Mouse (Mus musculus): Measurements from ENCODE around the gene Zfp72. TPM values are rescaled to one million over a fixed set of nuclear protein-coding genes. Genes with fewer than 3 reads are reported as not detected.
A peak's percentile ranks its signal among the peaks of the same experiment; 100 is the strongest.

The Zfp72 gene
- polyA plus RNA-seq, 1 experiment = 0.72 TPM

GRCm38 (mm10) chr13:74363176-74363858 lies 27.3 kb downstream of the Zfp72 start:
- TF ChIP-seq CTCF (IDR thresholded peaks at IDR 0.05; ENCODE audit: control insufficient read depth, insufficient read depth, low read length) = no peak
- no peak for TF ChIP-seq POLR2A (IDR thresholded peaks at IDR 0.05; ENCODE audit: borderline replicate concordance, control insufficient read depth, low read depth, low read length)
- no peak overlapping the region for H3K27ac ChIP-seq (ENCODE audit: control insufficient read depth, insufficient read depth, low read depth, low read length, poor library complexity)
- no peaks in the 10 kb centered on the region; the same call in 1 of the 2 replicates for H3K4me1 ChIP-seq (ENCODE audit: control insufficient read depth, insufficient read depth, low read length)
- no peak overlapping the region for H3K4me3 ChIP-seq (replicated peaks; ENCODE audit: control insufficient read depth, low read depth, low read length)
- 75% methylated on average over 13 of the region's 13 CpGs for WGBS

- Histone ChIP-seq H3K4me3 (replicated peaks; ENCODE audit: control insufficient read depth, low read depth, low read length) (no peak overlapping the region), H3K27ac (ENCODE audit: control insufficient read depth, insufficient read depth, low read depth, low read length, poor library complexity) (no peak overlapping the region), H3K4me1 (ENCODE audit: control insufficient read depth, insufficient read depth, low read length) (no peaks in the 10 kb centered on the region; the same call in 1 of the 2 replicates)
- whole genome bisulfite sequencing = 22% methylated on average over 2 of the region's 2 CpGs
- TF ChIP-seq CTCF (IDR thresholded peaks at IDR 0.05; ENCODE audit: control insufficient read depth, insufficient read depth, low read length) (no peak), POLR2A (IDR thresholded peaks at IDR 0.05; ENCODE audit: borderline replicate concordance, control insufficient read depth, low read depth, low read length) (no peak)
Measured at GRCm38 (mm10) chr13:74362218-74362617, 28.4 kb downstream of the Zfp72 start.

- WGBS = 93% methylated on average over 13 of the region's 13 CpGs
Measured at GRCm38 (mm10) chr13:74356491-74356890, 34.1 kb downstream of the Zfp72 start.

GRCm38 (mm10) chr13:74350435-74350906 lies 40.2 kb downstream of the Zfp72 start:
- Histone ChIP-seq H3K4me3 (replicated peaks; ENCODE audit: control insufficient read depth, low read depth, low read length) (peak overlapping the region; percentile 95), H3K27ac (ENCODE audit: control insufficient read depth, insufficient read depth, low read depth, low read length, poor library complexity) (peak overlapping the region; percentile 93; the same call in 1 of the 2 replicates), H3K4me1 (ENCODE audit: control insufficient read depth, insufficient read depth, low read length) (no peaks in the 10 kb centered on the region)
- TF ChIP-seq POLR2A (IDR thresholded peaks at IDR 0.05; ENCODE audit: borderline replicate concordance, control insufficient read depth, low read depth, low read length) (no peak), CTCF (IDR thresholded peaks at IDR 0.05; ENCODE audit: control insufficient read depth, insufficient read depth, low read length) (no peak)
- 2% methylated on average over 15 of the region's 15 CpGs for WGBS

More at GRCm38 (mm10) chr13:74356491-74356890, 34.1 kb downstream of the Zfp72 start:
- Histone ChIP-seq H3K4me1 (ENCODE audit: control insufficient read depth, insufficient read depth, low read length) (no peaks in the 10 kb centered on the region), H3K27ac (ENCODE audit: control insufficient read depth, insufficient read depth, low read depth, low read length, poor library complexity) (no peak overlapping the region), H3K4me3 (replicated peaks; ENCODE audit: control insufficient read depth, low read depth, low read length) (no peak overlapping the region)
- no peak for TF ChIP-seq POLR2A (IDR thresholded peaks at IDR 0.05; ENCODE audit: borderline replicate concordance, control insufficient read depth, low read depth, low read length)
- TF ChIP-seq CTCF (IDR thresholded peaks at IDR 0.05; ENCODE audit: control insufficient read depth, insufficient read depth, low read length) = no peak

DNA sequence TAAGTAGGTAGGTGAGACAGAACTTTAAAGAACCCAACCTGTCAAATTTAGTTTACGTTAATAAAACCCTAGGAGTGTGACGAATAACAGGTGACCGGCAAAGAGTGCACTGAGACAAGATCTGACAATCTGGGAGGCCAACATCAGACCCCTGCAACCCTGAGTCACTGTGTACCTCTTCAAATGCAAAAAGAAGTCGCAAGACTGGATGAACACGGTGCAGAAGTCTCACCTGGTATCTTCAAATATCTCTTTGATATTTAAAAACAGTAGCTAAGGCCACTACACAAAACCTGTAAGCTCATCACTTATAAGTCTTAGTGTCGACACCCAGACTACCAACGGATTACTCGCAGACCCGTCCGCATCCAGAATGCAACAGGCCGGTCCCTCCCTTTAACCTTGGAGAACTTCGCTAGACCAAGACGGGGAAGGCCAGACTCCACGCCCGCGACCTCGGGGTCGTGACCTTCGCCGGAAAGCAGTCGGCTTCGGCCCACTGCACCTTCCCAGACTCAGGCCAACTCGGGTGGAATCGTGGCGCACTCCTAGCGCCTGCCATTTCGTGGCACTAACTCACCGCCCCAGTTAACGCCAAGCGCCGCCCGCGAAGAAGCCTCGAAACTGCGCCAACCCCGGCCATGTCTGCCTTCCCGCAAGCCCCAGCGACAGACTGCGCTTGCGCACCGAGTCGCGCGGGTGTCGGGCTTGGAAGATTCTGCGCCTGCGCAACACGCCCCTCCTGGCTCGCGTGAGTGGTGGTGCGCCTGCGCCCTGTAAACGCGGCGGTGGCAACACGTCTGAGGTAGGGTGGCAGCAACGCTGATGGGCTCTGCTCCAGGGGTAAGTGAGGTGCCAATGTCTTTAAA lies 40.8 kb downstream of the Zfp72 start, which contains the start of the genes Sdha and Ccdc127:
Gene Sdha, minus strand, starts transcription at position 715 of the 869 bp plus-strand sequence.
Gene Ccdc127, plus strand, starts transcription at position 744 of the 869 bp plus-strand sequence.
- TF ChIP-seq POLR2A (IDR thresholded peaks at IDR 0.05; ENCODE audit: borderline replicate concordance, control insufficient read depth, low read depth, low read length) = peak; percentile 93
- TF ChIP-seq CTCF (IDR thresholded peaks at IDR 0.05; ENCODE audit: control insufficient read depth, insufficient read depth, low read length) = no peak
- peak within 1 kb of the TSS; percentile 95 for H3K4me3 ChIP-seq (replicated peaks; ENCODE audit: control insufficient read depth, low read depth, low read length)
- under 1% methylated on average over 57 of the region's 57 CpGs for WGBS
- no peaks in the 10 kb centered on the region for H3K4me1 ChIP-seq (ENCODE audit: control insufficient read depth, insufficient read depth, low read length)
- H3K27ac ChIP-seq (ENCODE audit: control insufficient read depth, insufficient read depth, low read depth, low read length, poor library complexity) = peak within 1 kb of the TSS; percentile 93

DNA sequence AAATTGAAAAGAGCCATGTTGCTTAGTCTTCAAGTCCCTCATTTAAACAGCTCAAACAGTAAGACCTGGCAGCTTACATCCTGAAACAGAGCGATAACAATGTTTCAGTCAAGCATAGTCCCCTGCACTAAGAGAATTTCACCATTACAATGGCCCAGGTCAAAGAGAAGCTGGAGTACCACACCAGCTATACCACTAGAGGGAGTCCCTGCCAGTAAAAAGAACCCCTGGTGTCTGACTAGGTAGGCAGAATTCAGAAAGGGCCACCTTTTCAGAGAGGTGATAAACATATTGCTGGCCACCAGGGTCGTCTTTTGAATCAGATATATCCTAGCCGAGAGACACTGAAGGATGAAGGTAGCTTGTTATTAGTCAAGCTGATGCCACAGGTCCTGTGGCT lies 49.6 kb downstream of the Zfp72 start:
- WGBS = 43% methylated on average over 3 of the region's 3 CpGs
- H3K4me3 ChIP-seq (replicated peaks; ENCODE audit: control insufficient read depth, low read depth, low read length) = no peak overlapping the region
- TF ChIP-seq CTCF (IDR thresholded peaks at IDR 0.05; ENCODE audit: control insufficient read depth, insufficient read depth, low read length) = no peak
- no peak for TF ChIP-seq POLR2A (IDR thresholded peaks at IDR 0.05; ENCODE audit: borderline replicate concordance, control insufficient read depth, low read depth, low read length)
- no peak overlapping the region for H3K27ac ChIP-seq (ENCODE audit: control insufficient read depth, insufficient read depth, low read depth, low read length, poor library complexity)
- no peaks in the 10 kb centered on the region for H3K4me1 ChIP-seq (ENCODE audit: control insufficient read depth, insufficient read depth, low read length)

GRCm38 (mm10) chr13:74329321-74329720 lies 61.3 kb downstream of the Zfp72 start:
- TF ChIP-seq POLR2A (IDR thresholded peaks at IDR 0.05; ENCODE audit: borderline replicate concordance, control insufficient read depth, low read depth, low read length) (no peak), CTCF (IDR thresholded peaks at IDR 0.05; ENCODE audit: control insufficient read depth, insufficient read depth, low read length) (no peak)
- Histone ChIP-seq H3K27ac (ENCODE audit: control insufficient read depth, insufficient read depth, low read depth, low read length, poor library complexity) (no peak overlapping the region), H3K4me1 (ENCODE audit: control insufficient read depth, insufficient read depth, low read length) (no peaks in the 10 kb centered on the region), H3K4me3 (replicated peaks; ENCODE audit: control insufficient read depth, low read depth, low read length) (no peak overlapping the region)

Other genes with a start within 250 kb of the Zfp72 start
- gene Exoc3, start 182.1 kb downstream of the Zfp72 start, polyA plus RNA-seq (2011; ENCODE audit: insufficient read depth, insufficient read length, low replicate concordance, missing spikeins) = 40.2 and 44.8 TPM in 2 replicates
- gene Ahrr, start 98.5 kb downstream of the Zfp72 start, polyA plus RNA-seq (2011; ENCODE audit: insufficient read depth, insufficient read length, low replicate concordance, missing spikeins) = not detected in 2 replicates
- 36.0 and 45.3 TPM in 2 replicates for gene Pdcd6, start 73.3 kb downstream of the Zfp72 start, polyA plus RNA-seq (2011; ENCODE audit: insufficient read depth, insufficient read length, low replicate concordance, missing spikeins)
- 76.4 and 85.4 TPM in 2 replicates for gene Sdha, start 40.6 kb downstream of the Zfp72 start, polyA plus RNA-seq (2011; ENCODE audit: insufficient read depth, insufficient read length, low replicate concordance, missing spikeins)
- gene Ccdc127, start 40.5 kb downstream of the Zfp72 start, polyA plus RNA-seq (2011; ENCODE audit: insufficient read depth, insufficient read length, low replicate concordance, missing spikeins) = 11.6 and 22.1 TPM in 2 replicates
- gene Lrrc14b, start 26.8 kb downstream of the Zfp72 start, polyA plus RNA-seq (2011; ENCODE audit: insufficient read depth, insufficient read length, low replicate concordance, missing spikeins) = 0.36 TPM in 1 of 2 replicates, not detected in the other
- gene Ftl1-ps1, start 8.9 kb upstream of the Zfp72 start, polyA plus RNA-seq (2011; ENCODE audit: insufficient read depth, insufficient read length, low replicate concordance, missing spikeins) = 295 and 726 TPM in 2 replicates
- gene Zfp825, start 103.2 kb upstream of the Zfp72 start, polyA plus RNA-seq (2011; ENCODE audit: insufficient read depth, insufficient read length, low replicate concordance, missing spikeins) = 9.6 and 14.5 TPM in 2 replicates
- 7.8 and 8.4 TPM in 2 replicates for gene Erap1, start 248.7 kb upstream of the Zfp72 start, polyA plus RNA-seq (2011; ENCODE audit: insufficient read depth, insufficient read length, low replicate concordance, missing spikeins)

All from bone marrow, adult 2 months (tissue).